Mouse (Mus musculus): Measurements from ENCODE around the gene Mul1.

- TF ChIP-seq MAFK (IDR thresholded peaks at IDR 0.05; ENCODE audit: insufficient read depth, low read depth, low read length): no peak
- TF ChIP-seq ZC3H11A (IDR thresholded peaks at IDR 0.05; ENCODE audit: borderline replicate concordance, low read depth, low read length): no peak
- no peak for TF ChIP-seq ZNF384 (IDR thresholded peaks at IDR 0.05; ENCODE audit: low read depth, low read length)
These were observed 37.8 kb upstream of the Mul1 start for GRCm38 (mm10) chr4:138396711-138397110.
